Mouse (Mus musculus) E14TG2a.4 (cell line): ENCODE results near the gene Naa38.

ENCODE experiments used
- CTCF ChIP-seq: conservative IDR thresholded peaks from 2 replicates; pipeline ENCODE4 v1.5.1; 2014; ENCODE audit warnings: low read length
- NANOG ChIP-seq: IDR thresholded peaks from 2 replicates; pipeline ENCODE4 v1.6.1; 2014; ENCODE audit warnings: borderline replicate concordance, low read length, mixed read lengths

GRCm38 (mm10) chr11:69414421-69415326 is 19.4 kb downstream of the Naa38 start:
- TF ChIP-seq CTCF (no peak), NANOG (no peak)
